Mouse (Mus musculus): ENCODE data around the gene Mthfd2.

Gene Mthfd2

DNA sequence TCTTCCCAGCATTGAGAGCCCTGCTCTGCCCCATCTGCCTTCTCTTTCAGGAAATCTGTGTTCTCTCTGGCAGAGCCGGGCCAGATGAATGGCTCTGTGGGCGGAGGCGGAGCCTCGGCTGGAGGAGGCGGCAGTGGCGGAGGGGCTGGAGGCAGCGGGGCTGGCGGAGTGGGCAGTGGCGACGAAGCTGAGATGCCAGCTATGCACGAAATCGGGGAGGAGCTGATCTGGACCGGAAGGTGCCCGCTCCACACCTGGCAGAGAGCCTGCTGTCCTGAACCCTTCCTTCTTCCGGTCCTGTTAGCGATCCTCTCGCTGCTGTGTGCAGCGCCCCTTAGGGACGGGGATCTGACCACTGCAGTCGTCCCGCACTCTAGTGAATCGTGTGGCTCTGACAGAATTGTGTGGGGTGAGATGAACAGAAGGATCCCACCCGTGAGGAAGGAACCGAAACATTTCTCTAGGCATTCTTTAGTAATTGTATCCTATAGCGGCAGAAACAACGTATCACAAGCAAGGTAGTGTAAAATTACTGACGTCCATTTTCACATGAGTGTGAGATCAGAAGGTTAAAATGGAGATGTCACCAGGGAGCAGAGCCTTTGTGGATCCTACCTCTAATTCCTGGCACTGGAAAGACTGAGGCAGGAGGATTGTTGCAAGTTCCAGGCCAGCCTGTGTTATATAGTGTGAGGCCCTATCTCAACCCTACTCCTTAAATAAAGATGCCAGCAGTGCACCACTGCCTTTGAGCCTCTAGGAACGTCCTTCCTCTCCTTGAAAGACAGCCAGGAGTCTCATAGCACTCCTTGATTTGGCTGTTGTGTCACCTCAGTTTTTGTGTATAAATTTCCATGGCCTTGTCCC, 57.3 kb downstream of the Mthfd2 start:
- DNase-seq (ENCODE audit: low spot score in 2 of 2), result peak; percentile 79 to 85

DNA sequence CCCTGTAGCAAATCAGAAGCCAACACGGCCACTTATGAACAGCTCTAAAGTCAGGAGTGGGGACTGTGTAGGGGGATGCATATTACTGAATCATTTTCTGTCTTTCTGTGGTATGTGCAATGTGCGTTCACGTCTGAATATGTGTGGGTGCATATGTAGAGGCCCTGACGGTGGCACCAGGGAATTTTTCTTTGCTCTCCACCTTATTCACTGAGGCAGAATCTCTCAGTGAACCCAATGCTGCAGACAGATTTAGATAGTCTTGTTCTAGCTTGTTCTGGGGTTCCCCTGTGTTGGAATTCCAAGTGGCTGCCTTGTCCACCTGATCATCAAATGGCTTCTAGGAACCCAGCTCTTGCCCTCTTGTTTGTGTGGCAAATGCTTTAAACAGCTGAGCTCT, 58.1 kb downstream of the Mthfd2 start:
- no peak for DNase-seq (ENCODE audit: low spot score in 2 of 2)

DNA sequence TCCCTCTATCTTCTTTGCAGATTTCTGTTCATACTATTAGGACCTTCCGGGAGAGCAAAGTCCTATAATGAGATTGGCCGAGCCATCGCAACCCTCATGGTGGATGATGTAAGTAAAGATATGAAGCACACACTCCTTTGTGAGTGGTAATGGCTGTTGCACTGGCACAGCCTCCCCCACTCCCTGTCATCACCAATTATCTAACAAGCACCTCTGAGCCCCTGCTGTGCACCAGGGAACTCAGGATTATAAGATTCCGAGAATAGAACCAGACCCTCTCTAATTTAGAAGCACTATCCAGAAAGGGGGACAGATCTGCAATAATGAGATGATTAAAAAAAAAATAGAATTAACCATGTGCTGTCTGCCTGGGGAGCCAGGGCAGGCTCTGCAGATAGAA, 60.1 kb downstream of the Mthfd2 start:
- no peak for DNase-seq (ENCODE audit: low spot score in 2 of 2)

DNA sequence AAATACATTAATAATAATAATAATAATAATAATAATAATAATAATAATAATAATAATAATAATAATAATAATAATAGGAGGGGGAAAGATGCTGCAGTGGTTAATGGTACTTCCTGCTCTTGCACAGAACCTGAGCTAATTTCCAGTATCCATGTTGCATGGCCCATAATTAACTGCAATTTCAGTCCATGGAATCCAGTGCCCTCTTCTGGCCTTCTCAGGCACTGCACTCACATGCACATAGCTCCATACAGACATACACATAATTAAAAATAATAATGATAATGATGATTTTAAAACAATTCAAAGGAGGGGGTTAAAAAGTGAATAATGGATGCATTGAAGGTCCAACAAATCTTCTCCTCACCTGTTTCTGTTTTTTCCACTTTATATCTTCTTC, 60.5 kb downstream of the Mthfd2 start:
- no peak for DNase-seq (ENCODE audit: low spot score in 2 of 2)

DNA sequence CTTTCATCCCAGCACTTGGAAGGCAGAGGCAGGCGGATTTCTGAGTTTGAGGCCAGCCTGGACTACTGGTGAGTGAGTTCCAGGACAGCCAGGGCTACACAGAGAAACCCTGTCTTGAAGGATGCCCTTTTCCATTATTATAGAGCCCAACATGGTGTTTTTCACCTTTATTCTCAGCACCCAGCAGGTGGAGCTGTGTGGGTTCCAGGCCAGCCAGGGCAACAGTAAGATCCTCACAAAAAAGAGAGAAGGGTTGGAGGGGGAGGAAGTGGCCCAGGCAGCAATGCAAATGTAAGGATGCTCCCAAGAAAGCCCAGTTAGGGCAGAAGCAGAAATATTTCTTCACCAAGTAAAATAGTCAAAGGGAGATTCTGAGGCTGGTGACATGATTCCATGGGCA, 61.2 kb downstream of the Mthfd2 start:
- DNase-seq (ENCODE audit: low spot score in 2 of 2), result no peak
